Mouse (Mus musculus) Patski (cell line): ENCODE results near the gene Mgat4b. TPM values are rescaled to one million over a fixed set of nuclear protein-coding genes. Genes with fewer than 3 reads are reported as not detected.

Source experiments
- ATAC-seq: fragments of 100-300 bp; one replicate; pipeline ENCODE4 v1.8.0; 2021
- CTCF ChIA-PET: fragments of 350-600 bp; sonication (Branson Sonifier 250); formaldehyde crosslinking; loops from one replicate; lab custom pipeline; 2022; ENCODE audit warnings: inconsistent platforms; lab: Charles Lee
- POLR2A ChIA-PET: fragments of 350-600 bp; sonication (Branson Sonifier 250); formaldehyde crosslinking; loops from one replicate; lab custom pipeline; 2022; ENCODE audit warnings: antibody characterized with exemption, inconsistent platforms; lab: Charles Lee
- DNase-seq: peaks from one replicate; pipeline ENCODE4 v3.0.0-alpha.2; 2011; ENCODE audit warnings: low read depth, low spot score
- H3K27me3 ChIP-seq: fragments of 371-371 bp; one replicate; pipeline ENCODE4 v1.5.1; 2021
- CTCF ChIP-seq: fragments of 100-300 bp; IDR thresholded peaks from one replicate; pipeline ENCODE4 v1.5.1; 2021
- in situ Hi-C: fragments of 300-500 bp; cut with MboI; formaldehyde crosslinking; loops from 3 replicates; pipeline ENCODE4 v1.11.1; 2018; ENCODE audit warnings: low pct_unique_long_range_greater_than_20kb, mixed read lengths
- polyA plus RNA-seq: library from polyadenylated mRNA; unstranded; gene quantifications from one replicate; pipeline ENCODE4 v1.2.3, GENCODE M21; 2021

Mgat4b gene
- polyA plus RNA-seq, 1 experiment from 2014 or later, result 200 TPM

- H3K27me3 ChIP-seq, result no peaks in the 10 kb centered on the region
- DNase-seq, result no peak
- POLR2A ChIA-PET, result no interaction called here
- no peak for TF ChIP-seq CTCF
- no peak for ATAC-seq
- in situ Hi-C loops, result no loop called here
- CTCF ChIA-PET, result interaction anchor here (0.5 kb wide), 1 partner anchor 1693 kb away, joined by 3 read pairs; no protein-coding TSS in a partner anchor
Observed at GRCm38 (mm10) chr11:50256615-50257014, 45.9 kb downstream of the Mgat4b start.

- ChIA-PET POLR2A (no interaction called here), CTCF (interaction anchor here (1.4 kb wide), 1 partner anchor 17 kb away, joined by 4 read pairs; no protein-coding TSS in a partner anchor)
- ATAC-seq (peak; percentile 31), DNase-seq (no peak)
- TF ChIP-seq CTCF, result no peak
- no peaks in the 10 kb centered on the region for H3K27me3 ChIP-seq
- in situ Hi-C loops, result no loop called here
Observed at GRCm38 (mm10) chr11:50258310-50258709, 47.6 kb downstream of the Mgat4b start.

GRCm38 (mm10) chr11:50262020-50262419 is 51.3 kb downstream of the Mgat4b start:
- in situ Hi-C loops, result no loop called here
- DNase-seq (no peak), ATAC-seq (no peak)
- TF ChIP-seq CTCF, result no peak
- no peaks in the 10 kb centered on the region for H3K27me3 ChIP-seq
- POLR2A ChIA-PET, result interaction anchor here (0.9 kb wide), 1 partner anchor 10 kb away, joined by 3 read pairs; no protein-coding TSS in a partner anchor
- CTCF ChIA-PET, result interaction anchor here (0.6 to 1.3 kb wide), 4 partner anchors 12 to 102 kb away, joined by 3 to 6 read pairs (median 4); no protein-coding TSS in a partner anchor

GRCm38 (mm10) chr11:50263198-50263597 is 52.5 kb downstream of the Mgat4b start:
- H3K27me3 ChIP-seq, result no peaks in the 10 kb centered on the region
- in situ Hi-C loops, result no loop called here
- DNase-seq (no peak), ATAC-seq (no peak)
- TF ChIP-seq CTCF, result no peak
- CTCF ChIA-PET, result no interaction called here
- POLR2A ChIA-PET, result no interaction called here

- in situ Hi-C loops, result no loop called here
- TF ChIP-seq CTCF, result no peak
- DNase-seq, result no peak
- H3K27me3 ChIP-seq, result no peaks in the 10 kb centered on the region
- CTCF ChIA-PET, result interaction anchor here (1.0 kb wide), 1 partner anchor 16 kb away, joined by 3 read pairs; no protein-coding TSS in a partner anchor
- POLR2A ChIA-PET, result no interaction called here
- ATAC-seq, result no peak
Observed at GRCm38 (mm10) chr11:50265931-50266330, 55.2 kb downstream of the Mgat4b start.

GRCm38 (mm10) chr11:50266997-50267396 is 56.3 kb downstream of the Mgat4b start:
- ATAC-seq (no peak), DNase-seq (no peak)
- in situ Hi-C loops, result no loop called here
- no peak for TF ChIP-seq CTCF
- CTCF ChIA-PET, result interaction anchor here (1.0 kb wide), 1 partner anchor 15 kb away, joined by 3 read pairs; no protein-coding TSS in a partner anchor
- H3K27me3 ChIP-seq, result no peaks in the 10 kb centered on the region
- POLR2A ChIA-PET, result no interaction called here

- peak; percentile 84 for TF ChIP-seq CTCF
- in situ Hi-C loops, result no loop called here
- H3K27me3 ChIP-seq, result no peaks in the 10 kb centered on the region
- no peak for ATAC-seq
- DNase-seq, result no peak
- CTCF ChIA-PET, result interaction anchor here (0.7 to 2.7 kb wide), 5 partner anchors 8 to 87 kb away, joined by 3 to 12 read pairs (median 3); no protein-coding TSS in a partner anchor
- POLR2A ChIA-PET, result no interaction called here
Observed at GRCm38 (mm10) chr11:50269163-50269562, 58.5 kb downstream of the Mgat4b start.

GRCm38 (mm10) chr11:50269885-50270284 is 59.2 kb downstream of the Mgat4b start:
- in situ Hi-C loops, result no loop called here
- no peaks in the 10 kb centered on the region for H3K27me3 ChIP-seq
- POLR2A ChIA-PET, result interaction anchor here (1.1 kb wide), 1 partner anchor 16 kb away, joined by 4 read pairs; no protein-coding TSS in a partner anchor
- ATAC-seq, result no peak
- CTCF ChIA-PET, result interaction anchor here (0.7 to 2.7 kb wide), 7 partner anchors 9 to 121 kb away, joined by 3 to 12 read pairs (median 3); no protein-coding TSS in a partner anchor
- no peak for DNase-seq
- TF ChIP-seq CTCF, result no peak

- no peak for TF ChIP-seq CTCF
- DNase-seq (no peak), ATAC-seq (no peak)
- ChIA-PET CTCF (interaction anchor here (1.1 to 1.5 kb wide), 2 partner anchors 10 to 21 kb away, joined by 3 to 5 read pairs; no protein-coding TSS in a partner anchor), POLR2A (no interaction called here)
- in situ Hi-C loops, result no loop called here
- H3K27me3 ChIP-seq, result no peaks in the 10 kb centered on the region
Observed at GRCm38 (mm10) chr11:50272819-50273218, 62.1 kb downstream of the Mgat4b start.

- CTCF ChIA-PET, result interaction anchor here (1.0 to 1.4 kb wide), 4 partner anchors 11 to 26 kb away, joined by 3 to 4 read pairs (median 4); no protein-coding TSS in a partner anchor
- no peak for TF ChIP-seq CTCF
- ATAC-seq, result no peak
- H3K27me3 ChIP-seq, result no peaks in the 10 kb centered on the region
- in situ Hi-C loops, result loop anchor here (5.0 kb wide), 1 partner anchor 102 kb away; the partner anchor contains the start of gene Hnrnph1
- no peak for DNase-seq
- POLR2A ChIA-PET, result no interaction called here
Observed at GRCm38 (mm10) chr11:50275077-50275476, 64.4 kb downstream of the Mgat4b start.

- TF ChIP-seq CTCF, result no peak
- CTCF ChIA-PET, result interaction anchor here (1.0 to 1.4 kb wide), 4 partner anchors 11 to 26 kb away, joined by 3 to 4 read pairs (median 4); no protein-coding TSS in a partner anchor
- peak; percentile 66 for ATAC-seq
- POLR2A ChIA-PET, result no interaction called here
- H3K27me3 ChIP-seq, result no peaks in the 10 kb centered on the region
- DNase-seq, result no peak
- in situ Hi-C loops, result loop anchor here (5.0 kb wide), 1 partner anchor 102 kb away; the partner anchor contains the start of gene Hnrnph1
Observed at GRCm38 (mm10) chr11:50275568-50276151, 65.0 kb downstream of the Mgat4b start.
